Mouse (Mus musculus) midbrain, postnatal 0 days (tissue): ENCODE data around the gene Anapc4. TPM values are rescaled to one million over a fixed set of nuclear protein-coding genes. Genes with fewer than 3 reads are reported as not detected.

ENCODE experiments used
- ATAC-seq: fragments of 200-750 bp; cut with Nextera tagmentation; 2 replicates; pipeline ENCODE4 v1.8.0; 2017; ENCODE audit warnings: moderate number of reproducible peaks, mild to moderate bottlenecking, moderate TSS enrichment, moderate library complexity; ENCODE audit not compliant: low FRiP score
- DNase-seq: peaks from one replicate; pipeline ENCODE4 v3.0.0-alpha.2; 2015; ENCODE audit warnings: low spot score
- H3K27ac ChIP-seq: fragments of 300-500 bp; sonication (generic); 2 replicates; pipeline ENCODE4 v1.5.1; 2014; ENCODE audit warnings: low read depth, mild to moderate bottlenecking, low read length, mixed read lengths
- H3K27me3 ChIP-seq: fragments of 300-500 bp; sonication (generic); 2 replicates; pipeline ENCODE4 v1.6.1; 2014; ENCODE audit warnings: low read length, control low read depth, mixed read lengths; ENCODE audit not compliant: insufficient read depth
- H3K36me3 ChIP-seq: fragments of 300-500 bp; sonication (generic); 2 replicates; pipeline ENCODE4 v1.6.1; 2014; ENCODE audit warnings: low read length, control low read depth, mixed read lengths; ENCODE audit not compliant: insufficient read depth
- H3K4me1 ChIP-seq: fragments of 300-500 bp; sonication (generic); 2 replicates; pipeline ENCODE4 v1.6.1; 2014; ENCODE audit warnings: mild to moderate bottlenecking, control low read depth, antibody characterized with exemption, low read length, mixed read lengths; ENCODE audit not compliant: insufficient read depth
- H3K4me2 ChIP-seq: fragments of 300-500 bp; sonication (generic); 2 replicates; pipeline ENCODE4 v1.6.1; 2014; ENCODE audit warnings: low read depth, mild to moderate bottlenecking, low read length, mixed read lengths; ENCODE audit not compliant: poor library complexity, severe bottlenecking
- H3K4me3 ChIP-seq: fragments of 300-500 bp; sonication (generic); 2 replicates; pipeline ENCODE4 v1.5.1; 2014; ENCODE audit warnings: low read depth, mild to moderate bottlenecking, low read length, moderate library complexity
- H3K9ac ChIP-seq: fragments of 300-500 bp; sonication (generic); replicated peaks from 2 replicates; pipeline ENCODE4 v1.6.1; 2014; ENCODE audit warnings: mild to moderate bottlenecking, low read length, moderate library complexity, mixed read lengths; ENCODE audit not compliant: poor library complexity, severe bottlenecking
- H3K9me3 ChIP-seq: fragments of 300-500 bp; sonication (generic); 2 replicates; pipeline ENCODE4 v1.6.1; 2016; ENCODE audit warnings: low read length, control low read depth
- CTCF ChIP-seq: IDR thresholded peaks from 2 replicates; pipeline ENCODE4 v1.5.1; 2016; ENCODE audit warnings: antibody characterized with exemption, mild to moderate bottlenecking
- WGBS: fragments of 180-500 bp; shearing (Covaris S2); extraction: QIAGEN DNeasy Blood & Tissue Kit; methylation state at CpG from one replicate; pipeline ENCODE4 v1.1.7; 2014; 5-methylcytosine and 5-hydroxymethylcytosine counted together
- polyA plus RNA-seq: library from polyadenylated mRNA; unstranded; fragments of >200 nt; fragmentation: Nextera tagmentation; extraction: Ambion mirVana; gene quantifications from 2 replicates; pipeline ENCODE4 v1.2.1, GENCODE M21; 2015
- total RNA-seq: library from RNA; depleted of rRNA; stranded (reverse); fragments of >200 nt; gene quantifications from 2 replicates; pipeline ENCODE4 v1.2.3, GENCODE M21; 2014

Anapc4 gene
- total and polyA plus RNA-seq, 2 experiments from 2014 or later = 66.4 to 72.3 TPM

DNA sequence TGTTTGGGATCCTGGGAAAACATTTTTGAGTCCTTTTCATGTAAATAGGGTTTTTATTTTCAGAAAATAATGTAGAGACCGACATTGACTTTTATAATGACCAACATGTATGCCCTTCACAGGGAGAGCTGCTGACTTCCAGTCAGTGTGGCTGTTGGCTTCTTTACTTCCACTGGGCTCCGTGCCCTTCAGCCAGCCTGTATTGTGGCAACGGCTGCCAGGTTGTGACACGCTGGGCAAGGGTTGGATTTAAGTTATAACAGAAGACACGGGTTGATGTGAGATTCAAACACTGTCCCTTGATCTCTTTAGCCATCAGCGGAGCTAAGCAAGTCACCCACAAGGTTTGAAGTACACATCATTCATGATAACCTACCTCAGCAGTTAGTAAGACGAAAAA, 15.1 kb upstream of the Anapc4 start:
- ATAC-seq (no peak), DNase-seq (no peak)
- peaks cover 10% of the 10 kb centered on the region; the same call in 1 of the 2 replicates for H3K36me3 ChIP-seq
- no peak overlapping the region for H3K4me2 ChIP-seq
- 91% methylated on average over 7 of the region's 7 CpGs for WGBS
- no peak overlapping the region for H3K4me3 ChIP-seq
- no peak for TF ChIP-seq CTCF
- H3K27me3 ChIP-seq = no peaks in the 10 kb centered on the region
- H3K27ac ChIP-seq = no peak overlapping the region
- H3K9ac ChIP-seq = no peak overlapping the region
- H3K4me1 ChIP-seq = no peaks in the 10 kb centered on the region
- H3K9me3 ChIP-seq = no peaks in the 10 kb centered on the region

DNA sequence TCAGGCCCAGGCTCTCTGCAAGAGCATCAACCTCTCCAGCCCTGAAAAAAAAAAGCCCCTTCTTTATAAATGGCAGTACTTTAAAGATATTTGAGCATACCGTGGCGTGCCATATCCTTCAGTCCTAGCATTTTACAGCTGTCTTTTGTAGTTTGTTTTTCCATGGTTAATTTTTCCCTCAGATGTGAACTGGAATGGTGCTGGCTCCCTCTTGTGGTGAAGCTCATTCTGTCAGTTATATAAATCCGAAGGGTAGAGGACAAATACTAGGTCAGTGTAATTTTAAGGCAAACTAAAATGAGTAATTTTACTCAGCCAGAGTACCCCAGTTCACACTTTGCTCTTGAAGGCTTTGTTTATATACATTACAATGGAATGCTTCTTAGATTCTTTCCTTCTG, 12.1 kb upstream of the Anapc4 start:
- DNase-seq (peak; percentile 75), ATAC-seq (no peak)
- Histone ChIP-seq H3K9me3 (no peaks in the 10 kb centered on the region), H3K36me3 (peaks cover 8% of the 10 kb centered on the region; the same call in 1 of the 2 replicates), H3K4me3 (no peak overlapping the region), H3K4me1 (no peaks in the 10 kb centered on the region), H3K27ac (no peak overlapping the region), H3K4me2 (no peak overlapping the region), H3K27me3 (no peaks in the 10 kb centered on the region), H3K9ac (no peak overlapping the region)
- 21% methylated on average over 3 of the region's 3 CpGs for WGBS
- TF ChIP-seq CTCF = peak; percentile 89

DNA sequence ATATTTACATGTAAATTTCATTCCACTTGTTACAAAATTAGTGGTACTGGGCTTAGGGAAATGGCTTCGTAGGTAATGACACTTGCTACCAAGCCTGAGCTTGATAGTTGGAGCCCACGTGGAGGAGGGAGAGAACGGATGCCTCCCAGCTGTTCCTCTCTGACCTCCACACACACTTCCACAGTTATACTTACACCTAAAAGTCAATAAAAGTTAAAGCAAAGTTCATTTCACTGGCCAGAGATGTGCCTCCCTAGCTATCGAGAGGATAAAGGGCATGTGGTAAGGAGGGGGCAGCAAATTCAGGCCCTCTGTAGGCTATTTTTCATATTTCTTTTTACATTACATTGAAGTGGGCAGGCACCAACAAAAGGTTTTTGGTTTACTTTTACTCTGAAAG, 5.9 kb upstream of the Anapc4 start:
- 91% methylated on average over 4 of the region's 4 CpGs for WGBS
- H3K27ac ChIP-seq = no peak overlapping the region
- TF ChIP-seq CTCF = no peak

GRCm38 (mm10) chr5:52833005-52833404, 807 bp upstream of the Anapc4 start:
- DNase-seq (no peak), ATAC-seq (no peak)
- Histone ChIP-seq H3K4me2 (peak overlapping the region; percentile 82), H3K9me3 (no peaks in the 10 kb centered on the region), H3K4me3 (peak overlapping the region; percentile 82; the same call in 1 of the 2 replicates), H3K36me3 (peaks cover 2% of the 10 kb centered on the region; the same call in 1 of the 2 replicates), H3K27me3 (no peaks in the 10 kb centered on the region), H3K27ac (peak overlapping the region; percentile 83), H3K4me1 (peaks cover 12% of the 10 kb centered on the region; the same call in 1 of the 2 replicates), H3K9ac (peak overlapping the region; percentile 87)
- no peak for TF ChIP-seq CTCF

More for the DNA sequence above, 5.9 kb upstream of the Anapc4 start:
- DNase-seq (no peak), ATAC-seq (no peak)
- H3K9me3 ChIP-seq = no peaks in the 10 kb centered on the region
- H3K9ac ChIP-seq = no peak overlapping the region
- no peaks in the 10 kb centered on the region for H3K4me1 ChIP-seq
- no peaks in the 10 kb centered on the region for H3K27me3 ChIP-seq
- H3K4me3 ChIP-seq = no peak overlapping the region
- 0 out of 2 replicates have a peak, but pooled peaks cover 2% of the 10 kb centered on the region for H3K36me3 ChIP-seq
- H3K4me2 ChIP-seq = no peak overlapping the region

- Histone ChIP-seq H3K4me1 (peaks cover 12% of the 10 kb centered on the region; the same call in 1 of the 2 replicates), H3K27ac (peak overlapping the region; percentile 83), H3K27me3 (no peaks in the 10 kb centered on the region), H3K36me3 (peaks cover 2% of the 10 kb centered on the region; the same call in 1 of the 2 replicates), H3K4me3 (peak overlapping the region; percentile 82), H3K4me2 (peak overlapping the region; percentile 82), H3K9me3 (no peaks in the 10 kb centered on the region), H3K9ac (peak overlapping the region; percentile 87)
- no peak for TF ChIP-seq CTCF
- ATAC-seq (peak; percentile 35), DNase-seq (no peak)
- 9% methylated on average over 8 of the region's 8 CpGs for WGBS
Measured at GRCm38 (mm10) chr5:52834386-52834785, 574 bp downstream of the Anapc4 start.

GRCm38 (mm10) chr5:52844319-52844718, 10.5 kb downstream of the Anapc4 start:
- peaks cover 32% of the 10 kb centered on the region for H3K36me3 ChIP-seq
- H3K4me1 ChIP-seq = no peaks in the 10 kb centered on the region
- no peak for DNase-seq
- H3K9ac ChIP-seq = no peak overlapping the region
- WGBS = 93% methylated on average over 7 of the region's 7 CpGs
- no peak overlapping the region for H3K4me3 ChIP-seq
- H3K9me3 ChIP-seq = no peaks in the 10 kb centered on the region
- H3K27ac ChIP-seq = no peak overlapping the region
- TF ChIP-seq CTCF = no peak
- H3K4me2 ChIP-seq = no peak overlapping the region
- ATAC-seq = no peak
- H3K27me3 ChIP-seq = no peaks in the 10 kb centered on the region
